Mouse (Mus musculus) embryonic facial prominence, embryonic 12.5 days (tissue): ENCODE measurements around the gene Lacc1. TPM values are rescaled to one million over a fixed set of nuclear protein-coding genes. Genes with fewer than 3 reads are reported as not detected.
A peak's percentile ranks its signal among the peaks of the same experiment; 100 is the strongest.
"Not testable (repeated sequence)": the region's sequence is repeated elsewhere in the genome, so short reads cannot be mapped to it uniquely, and the experiment has no call there.

Source experiments
- ATAC-seq: fragments of 200-750 bp; cut with Nextera tagmentation; 2 replicates; pipeline ENCODE4 v1.8.0; 2017; ENCODE audit not compliant: insufficient number of reproducible peaks, insufficient read depth, low FRiP score, low TSS enrichment
- H3K27ac ChIP-seq: fragments of 300-500 bp; sonication (generic); 2 replicates; pipeline ENCODE4 v1.5.1; 2016; ENCODE audit warnings: mild to moderate bottlenecking
- H3K27me3 ChIP-seq: fragments of 300-500 bp; sonication (generic); 2 replicates; pipeline ENCODE4 v1.6.1; 2016; ENCODE audit warnings: mild to moderate bottlenecking, moderate library complexity
- H3K36me3 ChIP-seq: fragments of 300-500 bp; sonication (generic); 2 replicates; pipeline ENCODE4 v1.6.1; 2016; ENCODE audit warnings: mild to moderate bottlenecking
- H3K4me1 ChIP-seq: fragments of 300-500 bp; sonication (generic); 2 replicates; pipeline ENCODE4 v1.6.1; 2016
- H3K4me2 ChIP-seq: fragments of 300-500 bp; sonication (generic); replicated peaks from 2 replicates; pipeline ENCODE4 v1.6.1; 2016; ENCODE audit warnings: mild to moderate bottlenecking, moderate library complexity
- H3K4me3 ChIP-seq: fragments of 300-500 bp; sonication (generic); 2 replicates; pipeline ENCODE4 v1.5.1; 2016; ENCODE audit warnings: mild to moderate bottlenecking
- H3K9ac ChIP-seq: fragments of 300-500 bp; sonication (generic); 2 replicates; pipeline ENCODE4 v1.6.1; 2016; ENCODE audit warnings: mild to moderate bottlenecking, moderate library complexity
- H3K9me3 ChIP-seq: fragments of 300-500 bp; sonication (generic); 2 replicates; pipeline ENCODE4 v1.6.1; 2016; ENCODE audit warnings: mild to moderate bottlenecking, moderate library complexity
- WGBS: fragments of 180-500 bp; shearing (Covaris S2); methylation state at CpG from one replicate; pipeline ENCODE4 v1.1.7; 2016; 5-methylcytosine and 5-hydroxymethylcytosine counted together
- polyA plus RNA-seq: library from polyadenylated mRNA; unstranded; fragments of >200 nt; fragmentation: Nextera tagmentation; extraction: Ambion mirVana; gene quantifications from 2 replicates; pipeline ENCODE4 v1.2.1, GENCODE M21; 2016

The Lacc1 gene
- polyA plus RNA-seq, 1 experiment from 2014 or later = 9.1 TPM

- no peaks in the 10 kb centered on the region for H3K27me3 ChIP-seq
- H3K9me3 ChIP-seq = no peaks in the 10 kb centered on the region
- 41% methylated on average over 5 of the region's 5 CpGs for WGBS
- no peaks in the 10 kb centered on the region for H3K36me3 ChIP-seq
- H3K27ac ChIP-seq = no peak overlapping the region
- peaks cover 8% of the 10 kb centered on the region; the same call in 1 of the 2 replicates for H3K4me1 ChIP-seq
- 0 out of 2 replicates have a peak, but pooled peaks have one; percentile 56 for ATAC-seq
- H3K4me3 ChIP-seq = no peak overlapping the region
- no peak overlapping the region for H3K4me2 ChIP-seq
- H3K9ac ChIP-seq = no peak overlapping the region
Observed at GRCm38 (mm10) chr14:77029319-77030054, 7.2 kb downstream of the Lacc1 start.

- WGBS = 87% methylated on average over 3 of the region's 3 CpGs
- Histone ChIP-seq H3K4me2 (no peak overlapping the region), H3K4me3 (no peak overlapping the region)
Observed at GRCm38 (mm10) chr14:77024499-77024898, 12.2 kb downstream of the Lacc1 start.

GRCm38 (mm10) chr14:77017211-77017610 lies 19.5 kb downstream of the Lacc1 start:
- Histone ChIP-seq H3K36me3 (no peaks in the 10 kb centered on the region), H3K27me3 (no peaks in the 10 kb centered on the region), H3K4me3 (no peak overlapping the region), H3K4me1 (no peaks in the 10 kb centered on the region), H3K4me2 (no peak overlapping the region), H3K9me3 (no peaks in the 10 kb centered on the region), H3K27ac (no peak overlapping the region), H3K9ac (no peak overlapping the region)
- 80% methylated on average over 6 of the region's 6 CpGs for WGBS
- ATAC-seq = no peak

More at GRCm38 (mm10) chr14:77024499-77024898, 12.2 kb downstream of the Lacc1 start:
- no peak for ATAC-seq
- Histone ChIP-seq H3K9me3 (no peaks in the 10 kb centered on the region), H3K27ac (no peak overlapping the region), H3K27me3 (no peaks in the 10 kb centered on the region), H3K36me3 (no peaks in the 10 kb centered on the region), H3K4me1 (peaks cover 5% of the 10 kb centered on the region; the same call in 1 of the 2 replicates), H3K9ac (no peak overlapping the region)

- H3K9me3 ChIP-seq = not testable (repeated sequence)
Observed at GRCm38 (mm10) chr14:77016783-77017182, 19.9 kb downstream of the Lacc1 start.

GRCm38 (mm10) chr14:77011804-77012203 lies 24.9 kb downstream of the Lacc1 start:
- Histone ChIP-seq H3K36me3 (no peaks in the 10 kb centered on the region), H3K4me2 (no peak overlapping the region), H3K9ac (no peak overlapping the region), H3K4me1 (no peaks in the 10 kb centered on the region), H3K4me3 (no peak overlapping the region), H3K9me3 (no peaks in the 10 kb centered on the region), H3K27me3 (no peaks in the 10 kb centered on the region), H3K27ac (no peak overlapping the region)
- 7% methylated on average over 3 of the region's 3 CpGs for WGBS
- no peak for ATAC-seq

More at GRCm38 (mm10) chr14:77016783-77017182, 19.9 kb downstream of the Lacc1 start:
- H3K36me3 ChIP-seq, H3K4me1 ChIP-seq, ATAC-seq, H3K4me2 ChIP-seq, H3K27ac ChIP-seq, H3K9ac ChIP-seq, H3K4me3 ChIP-seq, H3K27me3 ChIP-seq: not testable (repeated sequence)
- 47% methylated on average over 12 of the region's 12 CpGs for WGBS

- no peak overlapping the region for H3K9ac ChIP-seq
- no peaks in the 10 kb centered on the region for H3K9me3 ChIP-seq
- H3K4me1 ChIP-seq = peaks cover 9% of the 10 kb centered on the region; the same call in 1 of the 2 replicates
- WGBS = 12% methylated on average over 3 of the region's 3 CpGs
- no peaks in the 10 kb centered on the region for H3K36me3 ChIP-seq
- H3K27me3 ChIP-seq = no peaks in the 10 kb centered on the region
- no peak overlapping the region for H3K27ac ChIP-seq
- no peak overlapping the region for H3K4me2 ChIP-seq
- no peak overlapping the region for H3K4me3 ChIP-seq
- ATAC-seq = no peak
Observed at GRCm38 (mm10) chr14:77008238-77008637, 28.5 kb downstream of the Lacc1 start.

GRCm38 (mm10) chr14:77005566-77005965 lies 31.1 kb downstream of the Lacc1 start:
- H3K27ac ChIP-seq = no peak overlapping the region
- H3K27me3 ChIP-seq = no peaks in the 10 kb centered on the region
- H3K4me1 ChIP-seq = peaks cover 9% of the 10 kb centered on the region; the same call in 1 of the 2 replicates
- no peak overlapping the region for H3K4me3 ChIP-seq
- ATAC-seq = no peak
- H3K9ac ChIP-seq = no peak overlapping the region
- H3K9me3 ChIP-seq = no peaks in the 10 kb centered on the region
- H3K36me3 ChIP-seq = no peaks in the 10 kb centered on the region
- H3K4me2 ChIP-seq = no peak overlapping the region
- 67% methylated on average over 5 of the region's 5 CpGs for WGBS

GRCm38 (mm10) chr14:77004740-77005139 lies 32.0 kb downstream of the Lacc1 start:
- no peak overlapping the region for H3K4me3 ChIP-seq
- no peaks in the 10 kb centered on the region for H3K27me3 ChIP-seq
- ATAC-seq = no peak; the same call in 1 of the 2 replicates
- H3K9ac ChIP-seq = no peak overlapping the region
- H3K36me3 ChIP-seq = no peaks in the 10 kb centered on the region
- no peaks in the 10 kb centered on the region for H3K9me3 ChIP-seq
- 55% methylated on average over 8 of the region's 8 CpGs for WGBS
- H3K4me2 ChIP-seq = no peak overlapping the region
- no peak overlapping the region for H3K27ac ChIP-seq
- H3K4me1 ChIP-seq = peaks cover 9% of the 10 kb centered on the region; the same call in 1 of the 2 replicates

- not testable (repeated sequence) for H3K36me3 ChIP-seq, H3K4me2 ChIP-seq, ATAC-seq, H3K27me3 ChIP-seq, H3K27ac ChIP-seq, H3K9ac ChIP-seq, H3K4me3 ChIP-seq, H3K4me1 ChIP-seq, H3K9me3 ChIP-seq
- 97% methylated on average over 2 of the region's 2 CpGs for WGBS
Observed at GRCm38 (mm10) chr14:76990351-76990750, 46.4 kb downstream of the Lacc1 start.

- Histone ChIP-seq H3K27me3 (no peaks in the 10 kb centered on the region), H3K4me3 (no peak overlapping the region), H3K4me1 (peaks cover 8% of the 10 kb centered on the region; the same call in 1 of the 2 replicates), H3K27ac (no peak overlapping the region), H3K36me3 (no peaks in the 10 kb centered on the region), H3K9ac (no peak overlapping the region), H3K9me3 (no peaks in the 10 kb centered on the region), H3K4me2 (no peak overlapping the region)
- no peak for ATAC-seq
- WGBS = 72% methylated on average over 1 of the region's 1 CpGs
Observed at GRCm38 (mm10) chr14:76981781-76982180, 54.9 kb downstream of the Lacc1 start.

GRCm38 (mm10) chr14:76981176-76981575 lies 55.5 kb downstream of the Lacc1 start:
- H3K27ac ChIP-seq = no peak overlapping the region
- peaks cover 8% of the 10 kb centered on the region; the same call in 1 of the 2 replicates for H3K4me1 ChIP-seq
- 90% methylated on average over 4 of the region's 4 CpGs for WGBS
- ATAC-seq = no peak
- H3K9me3 ChIP-seq = no peaks in the 10 kb centered on the region
- no peaks in the 10 kb centered on the region for H3K27me3 ChIP-seq
- no peak overlapping the region for H3K4me2 ChIP-seq
- no peak overlapping the region for H3K4me3 ChIP-seq
- H3K9ac ChIP-seq = no peak overlapping the region
- no peaks in the 10 kb centered on the region for H3K36me3 ChIP-seq

- WGBS = 53% methylated on average over 9 of the region's 9 CpGs
Observed at GRCm38 (mm10) chr14:76979569-76979968, 57.1 kb downstream of the Lacc1 start.

More at GRCm38 (mm10) chr14:76979569-76979968, 57.1 kb downstream of the Lacc1 start:
- no peaks in the 10 kb centered on the region for H3K36me3 ChIP-seq
- no peaks in the 10 kb centered on the region for H3K27me3 ChIP-seq
- H3K4me3 ChIP-seq = no peak overlapping the region
- H3K4me1 ChIP-seq = peaks cover 8% of the 10 kb centered on the region; the same call in 1 of the 2 replicates
- no peak overlapping the region for H3K4me2 ChIP-seq
- no peak; the same call in 1 of the 2 replicates for ATAC-seq
- H3K27ac ChIP-seq = peak overlapping the region; percentile 58
- H3K9me3 ChIP-seq = no peaks in the 10 kb centered on the region
- no peak overlapping the region for H3K9ac ChIP-seq
